Mouse (Mus musculus) lung, postnatal 14 days (tissue): Measurements from ENCODE around the gene Wfdc9.

Experiments used
- DNase-seq: peaks from one replicate; pipeline ENCODE4 v3.0.0; 2021

The Wfdc9 gene

DNA sequence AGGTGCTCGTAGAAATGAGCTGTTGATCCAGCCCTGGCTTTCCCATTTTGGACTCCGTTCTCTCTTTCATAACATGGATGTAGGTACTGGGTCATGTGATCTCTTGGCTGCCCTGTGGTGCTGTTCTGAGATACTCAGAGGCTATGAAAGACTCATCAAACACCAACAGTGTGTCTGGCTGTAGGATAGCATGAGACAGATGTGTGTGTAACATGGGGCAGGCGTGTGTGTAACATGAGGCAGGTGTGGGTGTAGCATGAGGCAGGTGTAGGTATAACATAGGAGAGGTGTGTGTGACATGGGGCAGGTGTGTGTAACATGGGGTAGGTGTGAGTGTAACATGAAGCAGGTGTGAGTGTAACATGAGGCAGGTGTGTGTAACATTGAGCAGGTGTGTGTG lies 41.0 kb downstream of the Wfdc9 start:
- no peak for DNase-seq

DNA sequence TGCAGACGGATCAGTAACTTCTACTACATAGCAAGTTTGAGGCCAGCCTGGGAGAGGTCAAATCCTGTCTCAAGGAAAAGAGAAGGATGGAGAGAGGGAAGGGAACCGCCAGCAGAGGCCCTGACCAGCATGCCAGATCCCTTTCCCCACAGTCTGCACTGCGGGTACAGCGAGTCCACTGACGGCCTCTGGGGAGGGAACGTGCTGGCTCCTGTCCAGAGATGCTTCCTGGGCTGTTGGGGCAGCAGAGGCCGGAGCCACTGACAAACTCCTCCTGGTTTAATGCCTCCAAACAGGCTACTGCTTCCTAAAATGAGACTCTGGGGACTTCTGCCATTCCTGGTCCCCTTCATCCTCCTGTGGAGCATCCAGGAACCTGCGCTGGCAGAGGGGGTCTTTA lies 42.9 kb downstream of the Wfdc9 start, which contains the start of the genes Wfdc6b and Wfdc8:
Gene Wfdc6b (plus strand): TSS at position 52 of the 400 bp plus-strand sequence.
Gene Wfdc8 (minus strand): TSS at position 156 of the 400 bp plus-strand sequence.
- peak; percentile 76 for DNase-seq

DNA sequence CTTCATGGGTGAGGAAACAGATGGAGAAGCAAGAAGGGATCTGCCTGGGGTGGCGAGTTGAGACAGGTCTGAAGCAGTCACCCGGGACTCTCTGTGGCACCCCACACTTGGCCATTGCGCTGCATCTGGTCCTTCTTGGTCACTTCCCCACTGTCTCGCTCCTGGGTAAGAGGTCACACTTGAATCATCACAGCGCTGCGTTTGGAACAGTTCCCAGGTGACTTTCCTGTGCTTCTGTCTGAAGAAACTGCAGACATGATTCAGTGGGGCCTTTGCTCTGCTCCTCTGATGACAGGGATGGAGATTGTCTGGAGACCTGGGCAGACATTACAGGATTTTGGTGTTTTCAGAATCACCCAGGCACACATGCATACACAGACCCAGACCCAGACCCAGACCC lies 47.6 kb downstream of the Wfdc9 start:
- DNase-seq: no peak

DNA sequence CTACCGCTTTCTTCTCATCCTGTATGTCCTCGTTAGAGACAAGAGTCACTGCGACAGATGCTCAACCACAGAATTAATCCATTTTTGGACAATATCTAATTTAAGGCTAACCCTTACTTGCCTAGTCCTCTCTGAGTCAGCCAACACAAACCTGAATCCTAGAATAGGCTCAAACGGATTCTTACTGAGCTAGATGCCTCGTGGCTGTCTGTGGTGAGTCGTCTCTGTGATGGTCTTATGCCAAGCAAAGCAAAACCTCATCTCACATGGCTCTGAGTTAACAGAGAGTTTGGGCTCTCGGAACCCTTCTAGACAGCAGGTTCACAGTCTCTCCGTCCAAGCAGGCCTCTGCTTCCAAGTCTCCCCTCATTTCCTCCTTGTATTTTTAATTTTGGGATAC lies 52.0 kb downstream of the Wfdc9 start:
- DNase-seq: no peak

DNA sequence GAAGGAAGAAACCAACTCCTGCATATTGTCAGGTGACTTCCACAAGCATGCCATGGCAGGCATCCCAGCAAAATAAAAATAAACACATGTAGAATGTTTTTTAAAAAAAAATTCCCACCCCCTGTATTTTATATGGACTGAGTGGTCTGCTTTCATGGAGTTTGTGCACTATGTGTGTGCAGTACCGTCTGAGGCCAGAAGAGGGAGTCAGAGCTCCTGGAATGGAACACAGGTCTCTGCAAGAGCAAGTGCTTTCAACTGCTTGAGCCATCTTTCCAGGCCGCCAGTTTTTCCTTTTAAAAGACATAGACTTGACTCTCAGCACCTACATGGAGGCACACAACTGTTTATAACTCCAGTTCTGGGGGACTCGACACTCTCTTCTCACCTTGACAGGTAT lies 52.9 kb downstream of the Wfdc9 start:
- DNase-seq: no peak

DNA sequence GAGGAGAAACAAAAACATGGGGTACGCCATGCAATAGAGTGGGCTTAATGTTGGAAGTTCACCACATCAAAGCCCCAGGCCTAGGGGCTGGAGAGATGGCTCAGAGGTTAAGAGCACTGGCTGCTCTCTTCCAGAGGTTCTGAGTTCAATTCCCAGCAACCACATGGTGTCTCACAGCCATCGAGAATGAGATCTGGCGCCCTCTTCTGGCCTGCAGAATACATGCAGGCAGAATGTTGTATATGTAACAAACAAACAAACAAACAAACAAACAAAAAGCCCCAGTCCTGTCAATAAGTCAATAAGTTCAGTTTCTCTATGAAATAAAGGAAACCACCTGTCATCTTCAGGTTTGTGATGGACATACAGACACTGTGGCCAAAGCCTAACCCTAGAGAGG lies 56.2 kb downstream of the Wfdc9 start:
- DNase-seq: no peak
